Mouse (Mus musculus) G1E (cell line): Measurements from ENCODE around the gene Eif2b4. TPM values are rescaled to one million over a fixed set of nuclear protein-coding genes. Genes with fewer than 3 reads are reported as not detected.

Source experiments
- ATAC-seq: 2 replicates; pipeline ENCODE4 v1.8.0; 2016; ENCODE audit warnings: mild to moderate bottlenecking; ENCODE audit not compliant: insufficient number of reproducible peaks, poor library complexity, low FRiP score, severe bottlenecking; ENCODE audit errors: extremely low read depth
- DNase-seq: peaks from one replicate; pipeline ENCODE4 v3.0.0; 2012; ENCODE audit warnings: low spot score
- H3K27me3 ChIP-seq: 2 replicates; pipeline ENCODE4 v1.6.1; 2012; ENCODE audit warnings: mild to moderate bottlenecking, low read length, inconsistent platforms; ENCODE audit not compliant: insufficient read depth
- H3K36me3 ChIP-seq: replicated peaks from 2 replicates; pipeline ENCODE3; 2012; ENCODE audit warnings: mild to moderate bottlenecking, inconsistent platforms
- H3K4me1 ChIP-seq: 2 replicates; pipeline ENCODE4 v1.6.1; 2012; ENCODE audit warnings: low read depth, low read length, inconsistent platforms, mixed read lengths; ENCODE audit not compliant: insufficient read depth
- H3K4me3 ChIP-seq: 2 replicates; pipeline ENCODE4 v1.5.1; 2012; ENCODE audit warnings: low read depth, mild to moderate bottlenecking, inconsistent platforms, low read length, moderate library complexity, mixed read lengths
- H3K9me3 ChIP-seq: replicated peaks from 2 replicates; pipeline ENCODE4 v1.6.1; 2012; ENCODE audit warnings: inconsistent platforms
- CTCF ChIP-seq: IDR thresholded peaks from 2 replicates; pipeline ENCODE4 v1.5.1; 2012; ENCODE audit warnings: low read depth, low read length, inconsistent platforms, mixed read lengths
- GATA1 ChIP-seq: IDR thresholded peaks from 2 replicates; pipeline ENCODE4 v1.6.1; 2012; ENCODE audit warnings: borderline replicate concordance, low read length, inconsistent platforms, mixed read lengths
- GATA2 ChIP-seq: IDR thresholded peaks from 2 replicates; pipeline ENCODE4 v1.6.1; 2012; ENCODE audit warnings: low read depth, low read length, inconsistent platforms, borderline replicate concordance
- POLR2AphosphoS5 ChIP-seq: IDR thresholded peaks from 2 replicates; pipeline ENCODE4 v1.6.1; 2012; ENCODE audit warnings: low read depth, low read length, inconsistent platforms; ENCODE audit not compliant: insufficient replicate concordance
- TAL1 ChIP-seq: conservative IDR thresholded peaks from 2 replicates; pipeline ENCODE4 v1.6.1; 2012; ENCODE audit warnings: low read depth, low read length, inconsistent platforms, mixed read lengths
- polyA plus RNA-seq: library from polyadenylated mRNA; stranded (reverse); fragments of >175 nt; gene quantifications from 2 replicates; pipeline ENCODE4 v1.2.3, GENCODE M21; 2012
- total RNA-seq, 2 experiments: library from RNA; stranded (forward) in 1 of 2; stranded (reverse) in 1 of 2; fragments of 200-1000 nt in 1 of 2; fragments of >200 nt in 1 of 2; fragmentation: Nextera tagmentation in 1 of 2; gene quantifications; 2 replicates each; pipeline ENCODE4 v1.2.3; 2014 to 2017

Gene Eif2b4
- total and polyA plus RNA-seq, 3 experiments: 43.6 to 139 (median 104) TPM

GRCm38 (mm10) chr5:31195671-31196070, 2.4 kb upstream of the Eif2b4 start:
- Histone ChIP-seq H3K4me1 (peaks cover 79% of the 10 kb centered on the region), H3K36me3 (peaks cover 76% of the 10 kb centered on the region), H3K9me3 (no peaks in the 10 kb centered on the region), H3K4me3 (no peak overlapping the region), H3K27me3 (no peaks in the 10 kb centered on the region)
- DNase-seq: no peak
- no peak for ATAC-seq
- TF ChIP-seq GATA1 (no peak), TAL1 (no peak), CTCF (no peak), POLR2AphosphoS5 (no peak; the same call in 1 of the 2 replicates), GATA2 (no peak)

GRCm38 (mm10) chr5:31194486-31195485, 1.6 kb upstream of the Eif2b4 start:
- Histone ChIP-seq H3K4me1 (peaks cover 71% of the 10 kb centered on the region), H3K4me3 (no peak overlapping the region; the same call in 1 of the 2 replicates), H3K9me3 (no peaks in the 10 kb centered on the region), H3K27me3 (no peaks in the 10 kb centered on the region), H3K36me3 (peaks cover 76% of the 10 kb centered on the region)
- no peak for ATAC-seq
- DNase-seq: no peak
- TF ChIP-seq TAL1: no peak

GRCm38 (mm10) chr5:31193631-31194281, 526 bp upstream of the Eif2b4 start:
- ATAC-seq (no peak), DNase-seq (no peak)
- H3K27me3 ChIP-seq: no peaks in the 10 kb centered on the region
- peak overlapping the region; percentile 88 for H3K4me3 ChIP-seq
- TF ChIP-seq GATA1 (no peak), CTCF (no peak), TAL1 (no peak), GATA2 (no peak), POLR2AphosphoS5 (no peak)
- peaks cover 74% of the 10 kb centered on the region for H3K36me3 ChIP-seq
- peaks cover 61% of the 10 kb centered on the region for H3K4me1 ChIP-seq
- H3K9me3 ChIP-seq: no peaks in the 10 kb centered on the region

GRCm38 (mm10) chr5:31192045-31192938, 938 bp downstream of the Eif2b4 start:
- DNase-seq: no peak
- Histone ChIP-seq H3K27me3 (no peaks in the 10 kb centered on the region), H3K4me1 (peaks cover 47% of the 10 kb centered on the region), H3K36me3 (peaks cover 74% of the 10 kb centered on the region), H3K9me3 (no peaks in the 10 kb centered on the region), H3K4me3 (peak overlapping the region; percentile 88)
- TF ChIP-seq GATA1: no peak
- no peak for TF ChIP-seq POLR2AphosphoS5
- no peak for TF ChIP-seq TAL1
- no peak for TF ChIP-seq CTCF
- TF ChIP-seq GATA2: no peak
- no peak for ATAC-seq

- H3K4me1 ChIP-seq: peaks cover 32% of the 10 kb centered on the region
- TF ChIP-seq POLR2AphosphoS5: no peak
- ATAC-seq (no peak), DNase-seq (no peak)
- H3K36me3 ChIP-seq: peaks cover 64% of the 10 kb centered on the region
- no peaks in the 10 kb centered on the region for H3K27me3 ChIP-seq
- no peak overlapping the region for H3K4me3 ChIP-seq
- H3K9me3 ChIP-seq: no peaks in the 10 kb centered on the region
These were observed 3.0 kb downstream of the Eif2b4 start for GRCm38 (mm10) chr5:31190201-31190600.

GRCm38 (mm10) chr5:31188223-31188840, 4.9 kb downstream of the Eif2b4 start:
- no peak for TF ChIP-seq TAL1
- no peak for TF ChIP-seq POLR2AphosphoS5
- no peak for TF ChIP-seq GATA2
- TF ChIP-seq GATA1: no peak
- TF ChIP-seq CTCF: 0 out of 2 replicates have a peak, but pooled peaks have one; percentile 25
- H3K27me3 ChIP-seq: no peaks in the 10 kb centered on the region
- ATAC-seq (no peak), DNase-seq (no peak)
- no peaks in the 10 kb centered on the region for H3K9me3 ChIP-seq
- peaks cover 54% of the 10 kb centered on the region for H3K36me3 ChIP-seq
- H3K4me1 ChIP-seq: peaks cover 27% of the 10 kb centered on the region
- H3K4me3 ChIP-seq: no peak overlapping the region
